Mouse (Mus musculus): ENCODE measurements around the gene Dtnb. TPM values are rescaled to one million over a fixed set of nuclear protein-coding genes. Genes with fewer than 3 reads are reported as not detected.

Dtnb gene
- total and polyA plus RNA-seq, 2 experiments: 11.7 to 35.6 TPM

DNA sequence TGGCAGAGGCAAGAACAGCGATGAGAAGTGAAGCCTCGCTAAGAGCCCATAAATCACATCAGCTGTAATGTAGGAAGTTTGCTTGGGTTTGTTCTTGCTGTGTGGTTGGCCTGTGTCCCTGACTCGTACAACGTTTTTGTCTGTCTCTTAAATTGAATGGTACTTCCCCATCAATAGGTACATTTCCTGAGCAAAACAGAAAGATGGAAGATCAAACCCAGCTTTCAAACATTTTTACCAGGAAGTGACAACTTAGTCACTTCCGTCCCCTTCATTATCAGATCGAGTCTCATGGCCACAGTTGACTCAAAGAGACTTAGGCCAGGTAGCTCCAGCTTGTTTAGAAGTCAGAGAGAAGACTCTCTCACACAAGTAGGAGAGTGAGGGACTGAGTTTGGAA lies 183.3 kb downstream of the Dtnb start:
- H3K4me3 ChIP-seq (ENCODE audit: insufficient read depth, low read depth, low read length): no peak overlapping the region
- no peaks in the 10 kb centered on the region for H3K27me3 ChIP-seq (ENCODE audit: control insufficient read depth, insufficient read depth, low read length)
- DNase-seq (ENCODE audit: extremely low read depth, low read depth, low spot score): no peak
- no peak overlapping the region for H3K27ac ChIP-seq (replicated peaks; ENCODE audit: insufficient read depth, low read depth, low read length)
- no peaks in the 10 kb centered on the region for H3K79me2 ChIP-seq (ENCODE audit: control insufficient read depth, insufficient read depth, low read length)
- H3K9ac ChIP-seq (ENCODE audit: low read depth, low read length): no peak overlapping the region
- WGBS: 87% methylated on average over 6 of the region's 6 CpGs
- TF ChIP-seq CTCF (IDR thresholded peaks at IDR 0.05; ENCODE audit: low read depth, low read length) (no peak), POLR2A (IDR thresholded peaks at IDR 0.05; ENCODE audit: extremely low read depth, insufficient read depth, low read length) (no peak)
- peaks cover 15% of the 10 kb centered on the region for H3K36me3 ChIP-seq (ENCODE audit: control insufficient read depth, insufficient read depth, low read length)
- no peaks in the 10 kb centered on the region for H3K4me1 ChIP-seq (ENCODE audit: control insufficient read depth, insufficient read depth, low read length)

GRCm38 (mm10) chr12:3756216-3756615 lies 184.0 kb downstream of the Dtnb start:
- Histone ChIP-seq H3K4me1 (ENCODE audit: control insufficient read depth, insufficient read depth, low read length) (no peaks in the 10 kb centered on the region), H3K79me2 (ENCODE audit: control insufficient read depth, insufficient read depth, low read length) (no peaks in the 10 kb centered on the region), H3K27ac (replicated peaks; ENCODE audit: insufficient read depth, low read depth, low read length) (no peak overlapping the region), H3K4me3 (ENCODE audit: insufficient read depth, low read depth, low read length) (no peak overlapping the region), H3K36me3 (ENCODE audit: control insufficient read depth, insufficient read depth, low read length) (peaks cover 13% of the 10 kb centered on the region), H3K9ac (ENCODE audit: low read depth, low read length) (no peak overlapping the region), H3K27me3 (ENCODE audit: control insufficient read depth, insufficient read depth, low read length) (no peaks in the 10 kb centered on the region)
- 89% methylated on average over 3 of the region's 3 CpGs for WGBS
- DNase-seq (ENCODE audit: extremely low read depth, low read depth, low spot score): no peak
- TF ChIP-seq CTCF (IDR thresholded peaks at IDR 0.05; ENCODE audit: low read depth, low read length): no peak
- no peak for TF ChIP-seq POLR2A (IDR thresholded peaks at IDR 0.05; ENCODE audit: extremely low read depth, insufficient read depth, low read length)

GRCm38 (mm10) chr12:3758127-3758526 lies 185.9 kb downstream of the Dtnb start:
- TF ChIP-seq CTCF (IDR thresholded peaks at IDR 0.05; ENCODE audit: low read depth, low read length) (no peak), POLR2A (IDR thresholded peaks at IDR 0.05; ENCODE audit: extremely low read depth, insufficient read depth, low read length) (no peak)
- Histone ChIP-seq H3K27ac (replicated peaks; ENCODE audit: insufficient read depth, low read depth, low read length) (no peak overlapping the region), H3K79me2 (ENCODE audit: control insufficient read depth, insufficient read depth, low read length) (no peaks in the 10 kb centered on the region)

DNA sequence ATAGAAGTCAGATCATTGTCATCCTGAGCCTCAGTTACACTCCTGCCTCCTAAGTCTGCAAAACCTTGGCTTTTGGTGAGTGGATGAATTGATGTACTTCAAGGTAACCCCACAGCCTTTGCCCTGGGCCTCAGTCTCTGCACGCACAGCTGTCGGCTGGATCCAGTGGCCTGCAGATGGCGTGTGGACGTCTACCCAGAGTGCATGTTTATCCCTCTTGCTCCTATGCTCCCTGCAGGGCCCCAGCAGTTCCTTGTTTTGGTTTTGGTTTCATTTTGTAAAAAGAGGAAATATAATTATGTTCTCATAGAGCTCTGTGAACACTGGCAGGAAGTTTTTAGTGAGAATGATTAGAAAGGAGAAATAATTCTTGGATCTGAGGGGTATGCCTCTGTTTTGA lies 187.2 kb downstream of the Dtnb start:
- Histone ChIP-seq H3K79me2 (ENCODE audit: control insufficient read depth, insufficient read depth, low read length) (no peaks in the 10 kb centered on the region), H3K9ac (ENCODE audit: low read depth, low read length) (no peak overlapping the region; the same call in 1 of the 2 replicates), H3K27ac (replicated peaks; ENCODE audit: insufficient read depth, low read depth, low read length) (peak overlapping the region; percentile 37; the same call in 1 of the 2 replicates), H3K36me3 (ENCODE audit: control insufficient read depth, insufficient read depth, low read length) (peaks cover 4% of the 10 kb centered on the region; the same call in 1 of the 2 replicates), H3K4me1 (ENCODE audit: control insufficient read depth, insufficient read depth, low read length) (no peaks in the 10 kb centered on the region), H3K27me3 (ENCODE audit: control insufficient read depth, insufficient read depth, low read length) (no peaks in the 10 kb centered on the region), H3K4me3 (ENCODE audit: insufficient read depth, low read depth, low read length) (no peak overlapping the region)
- DNase-seq (ENCODE audit: extremely low read depth, low read depth, low spot score): peak; percentile 49
- no peak for TF ChIP-seq POLR2A (IDR thresholded peaks at IDR 0.05; ENCODE audit: extremely low read depth, insufficient read depth, low read length)
- TF ChIP-seq CTCF (IDR thresholded peaks at IDR 0.05; ENCODE audit: low read depth, low read length): peak; percentile 75
- WGBS: 13% methylated on average over 4 of the region's 4 CpGs

More at GRCm38 (mm10) chr12:3758127-3758526, 185.9 kb downstream of the Dtnb start:
- 62% methylated on average over 3 of the region's 3 CpGs for WGBS
- H3K9ac ChIP-seq (ENCODE audit: low read depth, low read length): no peak overlapping the region
- peaks cover 7% of the 10 kb centered on the region; the same call in 1 of the 2 replicates for H3K36me3 ChIP-seq (ENCODE audit: control insufficient read depth, insufficient read depth, low read length)
- DNase-seq (ENCODE audit: extremely low read depth, low read depth, low spot score): no peak
- H3K4me1 ChIP-seq (ENCODE audit: control insufficient read depth, insufficient read depth, low read length): no peaks in the 10 kb centered on the region
- H3K27me3 ChIP-seq (ENCODE audit: control insufficient read depth, insufficient read depth, low read length): no peaks in the 10 kb centered on the region
- H3K4me3 ChIP-seq (ENCODE audit: insufficient read depth, low read depth, low read length): no peak overlapping the region

DNA sequence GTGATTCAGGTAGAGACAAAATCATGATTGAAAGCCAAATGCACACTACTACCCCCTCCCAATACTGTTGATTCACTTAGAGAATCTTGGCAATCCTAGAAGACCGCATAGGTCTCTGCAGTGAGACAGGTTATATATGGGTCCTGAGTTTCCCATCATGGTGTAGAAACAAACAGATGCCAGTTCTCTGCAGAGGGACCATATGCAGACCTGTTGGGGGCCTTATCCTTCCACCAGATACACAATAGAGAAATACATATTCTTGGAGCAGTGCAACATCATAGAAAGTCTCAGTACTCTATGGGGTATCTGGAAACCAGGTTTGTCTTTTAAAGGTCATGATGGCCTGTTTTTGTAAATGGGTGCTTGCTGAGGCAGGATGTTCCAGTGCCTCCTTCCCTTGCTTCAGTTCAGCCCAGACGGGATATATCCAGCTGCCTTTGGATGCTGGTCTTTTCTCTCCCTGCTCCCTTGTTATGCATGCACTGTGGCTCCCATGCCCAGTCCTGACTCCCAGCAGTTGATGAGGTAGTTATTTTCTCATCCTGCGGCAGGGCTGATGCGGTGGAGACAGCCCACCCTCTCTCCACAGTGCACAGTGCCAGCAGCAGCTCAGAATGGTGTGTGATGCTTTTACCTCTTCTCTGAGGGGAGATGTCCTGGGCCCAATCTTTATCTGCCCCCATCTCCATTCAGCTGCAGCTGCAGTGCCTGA lies 188.9 kb downstream of the Dtnb start:
- TF ChIP-seq CTCF (IDR thresholded peaks at IDR 0.05; ENCODE audit: low read depth, low read length) (no peak), POLR2A (IDR thresholded peaks at IDR 0.05; ENCODE audit: extremely low read depth, insufficient read depth, low read length) (no peak)
- Histone ChIP-seq H3K4me1 (ENCODE audit: control insufficient read depth, insufficient read depth, low read length) (no peaks in the 10 kb centered on the region; the same call in 1 of the 2 replicates), H3K27ac (replicated peaks; ENCODE audit: insufficient read depth, low read depth, low read length) (no peak overlapping the region), H3K27me3 (ENCODE audit: control insufficient read depth, insufficient read depth, low read length) (no peaks in the 10 kb centered on the region), H3K9ac (ENCODE audit: low read depth, low read length) (no peak overlapping the region), H3K4me3 (ENCODE audit: insufficient read depth, low read depth, low read length) (no peak overlapping the region), H3K79me2 (ENCODE audit: control insufficient read depth, insufficient read depth, low read length) (no peaks in the 10 kb centered on the region), H3K36me3 (ENCODE audit: control insufficient read depth, insufficient read depth, low read length) (peaks cover 4% of the 10 kb centered on the region; the same call in 1 of the 2 replicates)
- WGBS: 95% methylated on average over 4 of the region's 4 CpGs
- DNase-seq (ENCODE audit: extremely low read depth, low read depth, low spot score): no peak

Data from liver, adult 2 months (tissue).